Mouse (Mus musculus) lung, postnatal 0 days (tissue): ENCODE data around the gene Rmi1. TPM values are rescaled to one million over a fixed set of nuclear protein-coding genes. Genes with fewer than 3 reads are reported as not detected.

Experiments
- ATAC-seq: fragments of 200-750 bp; cut with Nextera tagmentation; 2 replicates; pipeline ENCODE4 v1.8.0; 2017; ENCODE audit warnings: moderate library complexity
- DNase-seq: peaks from one replicate; pipeline ENCODE4 v3.0.0-alpha.2; 2016; ENCODE audit warnings: low spot score
- H3K27ac ChIP-seq: fragments of 300-500 bp; sonication (generic); 2 replicates; pipeline ENCODE4 v1.5.1; 2014; ENCODE audit warnings: antibody characterized with exemption, mild to moderate bottlenecking, low read length, mixed read lengths
- H3K27me3 ChIP-seq: fragments of 300-500 bp; sonication (generic); replicated peaks from 2 replicates; pipeline ENCODE4 v1.6.1; 2014; ENCODE audit warnings: low read length, mixed read lengths; ENCODE audit not compliant: insufficient read depth
- H3K36me3 ChIP-seq: fragments of 300-500 bp; sonication (generic); 2 replicates; pipeline ENCODE4 v1.6.1; 2014; ENCODE audit warnings: low read length, mixed read lengths; ENCODE audit not compliant: insufficient read depth
- H3K4me1 ChIP-seq: fragments of 300-500 bp; sonication (generic); 2 replicates; pipeline ENCODE4 v1.6.1; 2014; ENCODE audit warnings: antibody characterized with exemption, low read depth, low read length, mixed read lengths; ENCODE audit not compliant: insufficient read depth
- H3K4me2 ChIP-seq: fragments of 300-500 bp; sonication (generic); replicated peaks from 2 replicates; pipeline ENCODE4 v1.6.1; 2014; ENCODE audit warnings: low read depth, mild to moderate bottlenecking, low read length, moderate library complexity, mixed read lengths
- H3K4me3 ChIP-seq: fragments of 300-500 bp; sonication (generic); 2 replicates; pipeline ENCODE4 v1.5.1; 2014; ENCODE audit warnings: low read depth, low read length
- H3K9ac ChIP-seq: fragments of 300-500 bp; sonication (generic); replicated peaks from 2 replicates; pipeline ENCODE4 v1.6.1; 2014; ENCODE audit warnings: low read depth, mild to moderate bottlenecking
- H3K9me3 ChIP-seq: fragments of 300-500 bp; sonication (generic); 2 replicates; pipeline ENCODE4 v1.6.1; 2016; ENCODE audit warnings: low read length, mixed read lengths
- CTCF ChIP-seq: IDR thresholded peaks from 2 replicates; pipeline ENCODE4 v1.5.1; 2016; ENCODE audit warnings: antibody characterized with exemption, mild to moderate bottlenecking
- EP300 ChIP-seq: IDR thresholded peaks from 2 replicates; pipeline ENCODE4 v1.6.1; 2016; ENCODE audit warnings: antibody characterized with exemption, mild to moderate bottlenecking, control low read depth
- WGBS: fragments of 180-500 bp; shearing (Covaris S2); extraction: QIAGEN DNeasy Blood & Tissue Kit; methylation state at CpG from one replicate; pipeline ENCODE4 v1.1.7; 2014; 5-methylcytosine and 5-hydroxymethylcytosine counted together
- polyA plus RNA-seq: library from polyadenylated mRNA; unstranded; fragments of >200 nt; fragmentation: Nextera tagmentation; extraction: Ambion mirVana; gene quantifications from 2 replicates; pipeline ENCODE4 v1.2.1, GENCODE M21; 2015

Rmi1 gene
- polyA plus RNA-seq, 1 experiment from 2014 or later, result 15.5 TPM

DNA sequence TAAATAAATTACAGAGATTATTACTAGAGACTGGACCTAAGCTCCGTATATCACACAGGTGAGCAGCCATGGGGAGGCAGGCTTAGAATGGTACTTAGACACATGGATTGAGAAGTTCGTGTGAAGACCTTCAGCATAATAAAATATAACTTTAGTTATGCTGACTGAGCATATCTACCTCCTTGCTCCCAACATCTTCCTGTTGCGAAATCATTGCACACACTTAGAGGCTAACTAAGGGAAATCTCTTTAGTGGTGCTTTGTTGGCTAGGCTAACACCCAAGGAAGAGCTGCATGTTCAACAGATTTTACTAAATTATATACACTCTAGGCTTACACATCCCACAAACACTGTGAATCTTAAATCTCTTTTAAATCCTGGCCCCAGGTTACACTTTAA lies 35.7 kb upstream of the Rmi1 start:
- no peak for TF ChIP-seq EP300
- TF ChIP-seq CTCF, result no peak
- DNase-seq, result no peak
- no peak overlapping the region for H3K4me3 ChIP-seq
- H3K27me3 ChIP-seq, result no peaks in the 10 kb centered on the region
- no peak overlapping the region for H3K4me2 ChIP-seq
- H3K36me3 ChIP-seq, result no peaks in the 10 kb centered on the region
- 72% methylated on average over 3 of the region's 3 CpGs for WGBS
- no peaks in the 10 kb centered on the region for H3K9me3 ChIP-seq
- no peak for ATAC-seq
- no peak overlapping the region for H3K9ac ChIP-seq
- H3K4me1 ChIP-seq, result no peaks in the 10 kb centered on the region
- H3K27ac ChIP-seq, result no peak overlapping the region

DNA sequence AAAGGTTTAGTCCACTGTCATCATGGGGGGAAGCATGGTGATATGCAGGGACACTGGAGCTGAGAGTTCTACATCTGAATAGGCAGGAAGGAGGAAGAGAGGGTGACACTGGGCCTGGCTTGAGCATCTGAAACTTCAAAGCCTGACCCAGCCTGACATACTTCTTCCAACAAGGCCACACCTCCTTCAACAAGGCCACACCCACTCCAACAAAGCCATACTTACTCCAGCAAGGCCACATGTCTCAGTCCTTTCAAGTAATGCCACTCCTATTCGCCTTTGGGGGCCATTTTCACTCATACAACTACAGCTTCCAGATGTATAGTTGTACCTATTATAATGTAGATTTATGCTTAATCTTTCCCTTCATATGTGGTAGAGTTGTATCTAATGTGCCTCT lies 34.4 kb upstream of the Rmi1 start:
- 61% methylated on average over 1 of the region's 1 CpGs for WGBS
- ATAC-seq (no peak), DNase-seq (no peak)
- Histone ChIP-seq H3K9ac (no peak overlapping the region), H3K36me3 (no peaks in the 10 kb centered on the region), H3K4me1 (no peaks in the 10 kb centered on the region), H3K27ac (no peak overlapping the region), H3K27me3 (no peaks in the 10 kb centered on the region), H3K9me3 (no peaks in the 10 kb centered on the region), H3K4me2 (no peak overlapping the region), H3K4me3 (no peak overlapping the region)
- TF ChIP-seq CTCF (no peak), EP300 (no peak)

DNA sequence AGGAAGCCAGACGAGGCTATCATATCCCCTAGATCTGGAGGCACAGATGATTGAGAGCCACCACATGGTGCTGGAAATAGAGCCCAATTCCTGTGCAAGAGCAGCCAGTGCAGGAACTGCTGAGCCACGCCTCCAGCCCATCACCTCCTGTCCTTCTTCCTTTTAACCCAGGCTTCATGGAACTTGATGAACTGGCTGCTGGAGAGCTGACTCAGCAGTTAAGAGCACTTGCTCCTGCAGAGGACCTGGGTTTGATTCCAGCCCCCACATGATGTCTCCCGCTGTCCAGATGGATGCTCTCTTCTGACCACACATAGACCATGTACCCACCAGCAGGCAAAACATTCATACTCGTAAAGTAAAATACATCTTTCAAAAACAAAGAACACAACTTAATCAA lies 33.2 kb upstream of the Rmi1 start:
- Histone ChIP-seq H3K36me3 (no peaks in the 10 kb centered on the region), H3K27ac (no peak overlapping the region), H3K4me3 (no peak overlapping the region), H3K9me3 (no peaks in the 10 kb centered on the region), H3K9ac (no peak overlapping the region), H3K4me2 (no peak overlapping the region), H3K27me3 (no peaks in the 10 kb centered on the region), H3K4me1 (no peaks in the 10 kb centered on the region)
- ATAC-seq (no peak), DNase-seq (no peak)
- TF ChIP-seq EP300, result no peak
- no peak for TF ChIP-seq CTCF
- WGBS, result 65% methylated on average over 4 of the region's 4 CpGs

DNA sequence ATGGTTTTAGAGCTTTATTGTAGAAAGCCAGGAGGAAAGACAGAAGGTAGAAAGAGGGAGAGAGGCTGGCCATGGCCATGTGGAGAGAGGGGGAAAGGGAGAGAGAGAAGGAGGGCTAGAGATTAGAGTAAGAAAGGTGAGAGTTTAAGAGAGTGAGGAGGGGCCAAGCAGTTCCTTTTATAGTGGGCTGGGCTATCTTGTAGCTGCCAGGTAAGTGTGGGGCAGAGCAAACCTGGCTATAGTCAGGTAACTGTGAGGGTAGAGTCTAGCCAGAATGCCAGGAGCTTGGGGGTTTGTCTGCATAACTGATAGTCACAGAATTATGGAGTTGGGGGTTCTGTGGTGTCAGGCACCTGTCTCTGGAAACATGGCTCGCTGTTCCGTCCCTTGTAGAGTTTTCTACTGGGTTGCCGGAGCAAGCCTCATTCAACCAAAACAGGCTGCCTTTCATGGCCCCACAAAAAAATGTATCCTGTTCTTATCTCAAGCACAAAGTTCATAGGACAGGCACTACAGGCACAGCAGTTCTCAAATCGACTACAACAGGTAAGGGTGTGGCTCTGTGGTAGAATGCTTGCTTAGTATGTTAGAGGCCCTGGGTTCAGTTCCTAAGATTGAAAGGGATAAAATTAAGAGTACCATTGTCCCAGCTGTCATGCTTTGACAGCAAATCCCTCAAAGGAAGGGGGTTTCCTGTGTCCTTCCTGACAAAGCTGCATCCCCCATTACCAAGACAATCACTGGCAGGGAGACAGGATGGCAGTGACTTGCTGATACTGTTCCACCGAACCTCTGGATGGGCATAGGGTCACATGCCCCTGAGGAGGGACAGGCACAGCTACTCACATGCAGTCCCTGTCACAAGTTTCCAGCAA lies 29.5 kb upstream of the Rmi1 start:
- ATAC-seq (peak; percentile 83), DNase-seq (no peak)
- H3K36me3 ChIP-seq, result no peaks in the 10 kb centered on the region
- H3K27me3 ChIP-seq, result no peaks in the 10 kb centered on the region
- H3K9me3 ChIP-seq, result no peaks in the 10 kb centered on the region
- H3K27ac ChIP-seq, result no peak overlapping the region
- no peak for TF ChIP-seq CTCF
- peak; percentile 35; the same call in 1 of the 2 replicates for TF ChIP-seq EP300
- no peak overlapping the region for H3K9ac ChIP-seq
- H3K4me3 ChIP-seq, result no peak overlapping the region
- no peaks in the 10 kb centered on the region for H3K4me1 ChIP-seq
- H3K4me2 ChIP-seq, result no peak overlapping the region
- WGBS, result 62% methylated on average over 5 of the region's 5 CpGs

DNA sequence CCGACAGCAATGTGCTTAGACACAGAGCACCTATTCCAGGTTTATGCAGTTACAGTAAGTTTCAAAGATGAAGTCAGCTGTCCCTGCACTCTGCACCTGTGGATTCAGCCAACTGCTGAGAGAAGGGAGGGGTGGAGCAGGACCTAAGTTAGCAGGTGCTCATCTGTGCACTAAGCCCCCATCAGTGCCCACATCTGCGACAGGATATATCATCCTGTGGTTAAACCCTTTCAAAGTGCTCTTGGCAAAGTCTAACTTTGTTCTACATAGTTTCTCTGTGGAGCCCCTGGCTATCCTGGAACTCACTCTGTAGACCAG lies 28.9 kb upstream of the Rmi1 start:
- Histone ChIP-seq H3K9ac (no peak overlapping the region), H3K9me3 (no peaks in the 10 kb centered on the region), H3K4me1 (no peaks in the 10 kb centered on the region), H3K4me2 (no peak overlapping the region), H3K27me3 (no peaks in the 10 kb centered on the region), H3K36me3 (no peaks in the 10 kb centered on the region), H3K27ac (no peak overlapping the region), H3K4me3 (no peak overlapping the region)
- ATAC-seq, result 0 out of 2 replicates have a peak, but pooled peaks have one; percentile 6
- DNase-seq, result no peak
- TF ChIP-seq EP300 (no peak), CTCF (no peak)
- WGBS, result 69% methylated on average over 2 of the region's 2 CpGs

DNA sequence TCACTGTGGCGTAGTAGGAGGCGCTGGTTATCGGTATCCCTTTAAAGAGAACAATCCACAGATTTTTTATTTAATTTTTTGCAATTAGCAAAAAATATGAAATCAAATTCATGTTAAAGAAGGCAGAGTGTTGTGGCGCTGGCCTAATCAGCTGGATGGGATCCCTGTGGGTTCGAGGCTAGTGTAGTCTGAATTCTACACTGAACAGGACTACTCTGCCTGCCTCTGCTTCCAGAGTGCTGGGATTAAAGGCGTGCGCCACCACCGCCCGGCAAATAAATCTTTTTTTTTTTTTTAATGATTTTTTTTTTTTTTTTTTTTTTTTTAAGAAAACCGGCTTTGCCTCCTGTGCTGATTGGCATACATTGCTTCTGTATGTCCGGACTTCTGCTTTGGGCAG lies 17.7 kb upstream of the Rmi1 start:
- DNase-seq, result no peak
- 43% methylated on average over 11 of the region's 11 CpGs for WGBS

More for the DNA sequence above, 17.7 kb upstream of the Rmi1 start:
- H3K27ac ChIP-seq, result no peak overlapping the region
- peak overlapping the region; percentile 69 for H3K4me3 ChIP-seq
- peak overlapping the region; percentile 67 for H3K9ac ChIP-seq
- H3K9me3 ChIP-seq, result no peaks in the 10 kb centered on the region
- H3K27me3 ChIP-seq, result no peaks in the 10 kb centered on the region
- H3K4me1 ChIP-seq, result 0 out of 2 replicates have a peak, but pooled peaks cover 4% of the 10 kb centered on the region
- peak overlapping the region; percentile 93 for H3K4me2 ChIP-seq
- H3K36me3 ChIP-seq, result peaks cover 20% of the 10 kb centered on the region
- no peak for TF ChIP-seq EP300
- no peak for TF ChIP-seq CTCF
- ATAC-seq, result peak; percentile 0; the same call in 1 of the 2 replicates
